Mouse (Mus musculus): ENCODE measurements at regions not wholly inside any gene's neighbourhood (a gene's known extent, or its start where the extent isn't known, plus 50 kb on each side); places are given as distances from the start of the nearest gene placed in this dataset.

DNA sequence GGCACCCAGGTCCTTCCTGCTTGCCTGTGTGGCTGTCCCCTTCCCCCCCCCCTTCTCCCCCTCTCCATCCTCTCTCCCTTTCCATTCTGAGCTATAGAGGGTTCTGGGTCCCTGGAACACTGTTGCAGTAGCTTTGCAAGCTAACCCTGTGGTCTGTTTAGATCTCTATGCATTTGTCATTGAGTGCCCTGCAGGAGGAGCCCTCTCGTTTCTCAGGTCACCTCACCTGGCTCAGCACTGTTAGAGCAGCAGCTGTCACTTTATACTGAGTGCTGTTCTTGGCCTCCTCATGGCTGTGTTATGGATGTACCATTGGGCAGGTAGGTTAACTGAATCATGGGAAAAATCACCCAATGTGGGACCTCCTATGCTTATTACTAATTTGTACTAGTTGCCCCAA lies 543.0 kb downstream of the Med13l start:
- TF ChIP-seq CTCF (IDR thresholded peaks at IDR 0.05; ENCODE audit: control insufficient read depth, insufficient read depth, insufficient read length): no peak
- no peak for TF ChIP-seq MYOG (IDR thresholded peaks at IDR 0.05; ENCODE audit: control insufficient read depth, extremely low read depth, insufficient read length)
